Mouse (Mus musculus) stomach, embryonic 14.5 days (tissue): ENCODE data around the gene Nyap1. TPM values are rescaled to one million over a fixed set of nuclear protein-coding genes. Genes with fewer than 3 reads are reported as not detected.
A peak's percentile ranks its signal among the peaks of the same experiment; 100 is the strongest.

ENCODE experiments used
- ATAC-seq: fragments of 200-750 bp; cut with Nextera tagmentation; 2 replicates; pipeline ENCODE4 v1.8.0; 2017; ENCODE audit warnings: low read depth, moderate TSS enrichment; ENCODE audit not compliant: insufficient number of reproducible peaks, insufficient read depth, low FRiP score
- H3K27ac ChIP-seq: fragments of 300-500 bp; sonication (generic); 2 replicates; pipeline ENCODE4 v1.5.1; 2014; ENCODE audit warnings: mild to moderate bottlenecking, low read length, moderate library complexity, mixed read lengths
- H3K27me3 ChIP-seq: fragments of 300-500 bp; sonication (generic); 2 replicates; pipeline ENCODE4 v1.6.1; 2014; ENCODE audit warnings: low read length, control low read depth, mixed read lengths; ENCODE audit not compliant: control insufficient read depth, insufficient read depth
- H3K36me3 ChIP-seq: fragments of 300-500 bp; sonication (generic); 2 replicates; pipeline ENCODE4 v1.6.1; 2014; ENCODE audit warnings: mild to moderate bottlenecking, control low read depth, low read length, moderate library complexity, mixed read lengths; ENCODE audit not compliant: control insufficient read depth, insufficient read depth
- H3K4me1 ChIP-seq: fragments of 300-500 bp; sonication (generic); 2 replicates; pipeline ENCODE4 v1.6.1; 2014; ENCODE audit warnings: low read length, control low read depth, mixed read lengths; ENCODE audit not compliant: control insufficient read depth, insufficient read depth
- H3K4me2 ChIP-seq: fragments of 300-500 bp; sonication (generic); replicated peaks from 2 replicates; pipeline ENCODE4 v1.6.1; 2014; ENCODE audit warnings: low read depth, low read length, control low read depth
- H3K4me3 ChIP-seq: fragments of 300-500 bp; sonication (generic); 2 replicates; pipeline ENCODE4 v1.5.1; 2014; ENCODE audit warnings: low read depth, low read length, control low read depth
- H3K9ac ChIP-seq: fragments of 300-500 bp; sonication (generic); replicated peaks from 2 replicates; pipeline ENCODE4 v1.6.1; 2014; ENCODE audit warnings: low read depth, mild to moderate bottlenecking, control low read depth, low read length, moderate library complexity, mixed read lengths
- H3K9me3 ChIP-seq: fragments of 300-500 bp; sonication (generic); 2 replicates; pipeline ENCODE4 v1.6.1; 2016; ENCODE audit warnings: low read depth, low read length, control low read depth; ENCODE audit not compliant: control insufficient read depth
- WGBS: fragments of 180-500 bp; shearing (Covaris S2); extraction: QIAGEN DNeasy Blood & Tissue Kit; methylation state at CpG from one replicate; pipeline ENCODE4 v1.1.7; 2014; 5-methylcytosine and 5-hydroxymethylcytosine counted together
- polyA plus RNA-seq: library from polyadenylated mRNA; unstranded; fragments of >200 nt; fragmentation: Nextera tagmentation; extraction: Ambion mirVana; gene quantifications from 2 replicates; pipeline ENCODE4 v1.2.1, GENCODE M21; 2014

The Nyap1 gene
- 1.0 and 1.4 TPM in 2 replicates for polyA plus RNA-seq

DNA sequence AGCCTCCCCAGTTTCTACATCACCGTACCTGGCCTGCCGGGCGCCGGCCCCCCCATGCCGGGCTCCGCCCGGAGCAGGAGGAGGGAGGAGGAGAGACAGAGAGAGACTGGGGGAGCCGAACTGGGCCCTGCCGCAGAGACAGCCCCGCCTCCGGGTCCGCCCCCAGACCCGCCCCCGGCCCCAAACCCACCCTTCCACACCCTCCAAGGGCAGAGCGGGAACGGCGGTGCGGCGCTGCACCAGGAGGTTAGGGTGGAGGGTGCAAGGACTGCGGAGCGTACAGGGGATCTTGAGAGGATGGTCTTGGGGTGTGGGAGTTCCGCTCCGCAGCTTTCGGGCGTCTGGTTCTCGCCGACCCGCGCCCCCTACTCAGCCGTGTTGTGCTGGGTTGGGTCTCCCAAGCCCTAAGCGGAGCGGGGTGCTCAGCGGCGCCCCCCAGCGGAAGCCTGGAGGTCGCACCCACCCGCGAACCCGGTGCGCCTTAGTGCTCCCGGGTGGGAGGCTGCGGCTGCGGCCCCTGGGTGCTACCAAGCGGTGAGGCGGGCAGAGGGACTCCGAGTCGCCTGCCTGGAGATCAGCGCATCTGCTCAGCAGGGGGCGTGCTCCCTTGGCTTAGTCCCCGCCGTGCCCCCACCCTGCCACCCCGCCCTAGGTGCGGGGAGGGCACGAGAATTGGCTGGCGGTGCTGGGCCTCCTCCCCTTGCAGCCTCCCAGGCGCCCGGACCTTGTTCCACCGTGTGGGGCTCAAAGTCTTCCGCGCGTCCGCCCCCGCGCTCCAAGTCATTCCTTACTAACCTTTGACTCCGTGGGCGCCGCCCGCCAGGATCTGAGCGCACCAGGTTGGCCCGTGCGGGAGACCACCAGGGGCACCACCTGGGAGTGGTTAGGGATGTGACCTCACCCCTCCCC, at the start of gene Nyap1:
Gene Nyap1, minus strand, starts transcription at position 585 of the 909 bp plus-strand sequence.
- peak within 1 kb of the TSS; percentile 59 for H3K4me3 ChIP-seq
- H3K9ac ChIP-seq: peak within 1 kb of the TSS; percentile 58
- no peaks in the 10 kb centered on the region for H3K9me3 ChIP-seq
- H3K36me3 ChIP-seq: peaks cover 4% of the 10 kb centered on the region; the same call in 1 of the 2 replicates
- peaks cover 15% of the 10 kb centered on the region for H3K4me1 ChIP-seq
- H3K4me2 ChIP-seq: peak within 1 kb of the TSS; percentile 91
- 1% methylated on average over 70 of the region's 71 CpGs for WGBS
- peak within 1 kb of the TSS; percentile 72; the same call in 1 of the 2 replicates for H3K27ac ChIP-seq
- peak; percentile 86 for ATAC-seq
- no peaks in the 10 kb centered on the region for H3K27me3 ChIP-seq

DNA sequence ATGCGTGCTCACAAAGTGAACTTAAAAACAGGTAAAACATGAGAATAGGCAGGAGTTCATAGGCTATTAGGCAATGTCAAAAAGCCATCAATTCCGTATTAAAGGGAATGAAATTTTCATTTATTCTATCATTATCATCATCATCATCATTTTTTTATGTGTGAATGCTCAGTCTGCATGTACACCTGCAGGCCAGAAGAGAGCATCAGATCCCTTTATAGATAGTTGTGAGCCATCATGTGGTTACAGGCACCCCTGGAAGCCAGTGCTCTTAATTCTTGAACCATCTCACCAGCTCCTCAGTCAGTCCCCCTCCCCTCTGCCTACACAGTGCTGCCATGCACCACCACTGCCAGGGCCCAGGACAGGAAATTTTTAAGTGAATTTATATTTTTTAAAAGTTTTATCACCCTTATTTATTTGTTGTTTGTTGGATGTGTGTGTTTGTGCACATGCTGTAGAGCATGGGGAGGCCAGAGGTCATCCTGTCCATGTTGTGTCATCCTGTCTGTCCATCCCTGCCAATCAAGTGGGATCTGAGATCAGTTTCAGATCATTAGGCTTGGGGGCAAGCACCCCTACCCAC, 47.6 kb upstream of the Nyap1 start:
- no peak overlapping the region for H3K4me3 ChIP-seq
- no peaks in the 10 kb centered on the region for H3K9me3 ChIP-seq
- H3K27ac ChIP-seq: no peak overlapping the region
- WGBS: 88% methylated on average over 2 of the region's 2 CpGs
- no peak for ATAC-seq
- H3K4me1 ChIP-seq: peaks cover 12% of the 10 kb centered on the region
- H3K36me3 ChIP-seq: peaks cover 9% of the 10 kb centered on the region; the same call in 1 of the 2 replicates
- H3K27me3 ChIP-seq: no peaks in the 10 kb centered on the region
- H3K9ac ChIP-seq: no peak overlapping the region
- no peak overlapping the region for H3K4me2 ChIP-seq

- no peak overlapping the region for H3K27ac ChIP-seq
- no peaks in the 10 kb centered on the region for H3K27me3 ChIP-seq
- peak overlapping the region; percentile 73 for H3K4me3 ChIP-seq
- WGBS: 66% methylated on average over 23 of the region's 24 CpGs
- no peaks in the 10 kb centered on the region for H3K9me3 ChIP-seq
- H3K4me2 ChIP-seq: peak overlapping the region; percentile 75
- peaks cover 17% of the 10 kb centered on the region for H3K36me3 ChIP-seq
- H3K4me1 ChIP-seq: peaks cover 21% of the 10 kb centered on the region
- ATAC-seq: no peak
- H3K9ac ChIP-seq: no peak overlapping the region
Measured at GRCm38 (mm10) chr5:137788171-137788570, 46.8 kb upstream of the Nyap1 start.

DNA sequence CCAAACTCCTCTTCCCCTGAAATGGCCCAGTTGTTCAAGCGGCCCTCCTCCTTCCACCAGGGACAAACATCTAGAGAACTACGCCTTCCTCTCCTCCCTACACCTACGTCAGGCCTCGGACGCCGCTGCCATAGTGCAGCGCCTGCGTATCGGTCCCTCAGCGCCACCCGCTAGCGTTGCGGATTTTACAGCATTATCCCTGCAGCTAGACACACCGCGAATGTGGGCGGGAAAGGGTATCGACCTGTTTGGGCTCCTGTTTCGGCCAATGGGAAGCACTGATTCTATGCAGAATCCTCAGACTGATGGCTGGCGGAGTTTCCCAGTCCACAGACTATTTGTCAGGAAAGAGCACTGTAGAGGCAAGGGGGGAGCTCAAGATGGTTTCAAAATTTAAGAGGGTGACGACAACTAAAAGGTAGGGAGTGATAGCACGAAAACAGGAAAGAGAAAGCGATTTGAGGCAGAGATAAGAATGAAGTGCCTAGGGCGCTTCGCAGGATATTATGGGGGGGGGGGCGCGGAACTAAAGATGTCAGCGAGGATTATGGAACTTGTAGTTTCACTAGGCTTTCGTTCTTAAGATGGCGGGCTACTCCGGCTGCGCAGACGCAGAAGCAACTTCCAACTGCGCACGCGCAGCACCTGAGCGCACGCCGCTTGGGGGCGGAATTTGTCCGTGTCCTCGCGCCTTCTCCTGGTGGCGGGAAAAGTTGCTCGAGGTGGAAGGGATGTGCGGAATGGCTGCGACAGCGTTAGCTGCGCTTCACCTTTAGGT, 45.9 kb upstream of the Nyap1 start, which contains the start of the genes Mepce and Zcwpw1:
Gene Mepce, minus strand, starts transcription at position 505 of the 778 bp plus-strand sequence.
Gene Zcwpw1, plus strand, starts transcription at position 648 of the 778 bp plus-strand sequence.
- Histone ChIP-seq H3K9me3 (no peaks in the 10 kb centered on the region), H3K9ac (peak within 1 kb of the TSS; percentile 49), H3K27ac (peak within 1 kb of the TSS; percentile 96), H3K4me2 (peak within 1 kb of the TSS; percentile 94), H3K27me3 (no peaks in the 10 kb centered on the region), H3K4me1 (peaks cover 25% of the 10 kb centered on the region), H3K36me3 (peaks cover 24% of the 10 kb centered on the region), H3K4me3 (peak within 1 kb of the TSS; percentile 73)
- WGBS: under 1% methylated on average over 46 of the region's 48 CpGs
- ATAC-seq: peak; percentile 47; the same call in 1 of the 2 replicates

DNA sequence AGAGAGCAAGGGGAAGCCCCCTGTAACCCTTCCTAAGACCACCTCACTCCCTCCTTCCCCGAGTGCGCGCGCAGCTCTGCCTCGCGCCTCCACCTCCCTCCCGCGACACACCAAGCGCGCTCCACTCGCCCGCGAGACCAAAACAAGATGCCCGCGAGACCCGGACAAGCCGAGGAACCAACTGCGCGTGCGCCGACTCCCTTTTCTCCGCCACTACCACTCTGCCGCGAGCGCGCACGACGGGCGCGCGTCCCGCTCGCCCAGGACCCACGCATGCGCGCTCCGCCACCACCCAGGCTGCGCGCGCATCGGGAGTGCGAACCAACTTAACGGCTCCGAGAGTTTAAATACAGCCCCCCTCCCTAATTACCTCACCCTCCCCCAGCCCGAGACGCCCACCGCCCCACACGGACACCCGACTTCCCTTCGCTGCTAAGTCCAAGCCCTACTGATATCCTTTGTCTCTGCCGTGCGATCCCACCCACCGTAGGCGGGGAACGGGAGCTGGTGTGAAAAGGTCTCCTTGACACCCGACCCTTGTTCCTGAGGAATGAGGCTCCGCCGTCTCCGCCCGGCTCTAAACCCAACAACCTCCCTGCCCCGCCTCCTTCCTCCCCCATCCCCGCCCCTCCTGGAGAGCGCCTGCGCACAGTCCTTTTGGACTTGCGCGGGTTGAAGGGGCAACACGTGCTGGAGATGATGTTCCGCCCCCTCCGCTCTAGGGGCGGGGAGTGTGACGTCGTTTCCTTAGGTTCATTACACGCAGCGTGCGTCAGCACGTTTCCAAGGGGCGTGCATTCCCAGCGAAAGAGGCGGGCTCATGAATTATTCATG, 44.9 kb upstream of the Nyap1 start:
- under 1% methylated on average over 76 of the region's 79 CpGs for WGBS

DNA sequence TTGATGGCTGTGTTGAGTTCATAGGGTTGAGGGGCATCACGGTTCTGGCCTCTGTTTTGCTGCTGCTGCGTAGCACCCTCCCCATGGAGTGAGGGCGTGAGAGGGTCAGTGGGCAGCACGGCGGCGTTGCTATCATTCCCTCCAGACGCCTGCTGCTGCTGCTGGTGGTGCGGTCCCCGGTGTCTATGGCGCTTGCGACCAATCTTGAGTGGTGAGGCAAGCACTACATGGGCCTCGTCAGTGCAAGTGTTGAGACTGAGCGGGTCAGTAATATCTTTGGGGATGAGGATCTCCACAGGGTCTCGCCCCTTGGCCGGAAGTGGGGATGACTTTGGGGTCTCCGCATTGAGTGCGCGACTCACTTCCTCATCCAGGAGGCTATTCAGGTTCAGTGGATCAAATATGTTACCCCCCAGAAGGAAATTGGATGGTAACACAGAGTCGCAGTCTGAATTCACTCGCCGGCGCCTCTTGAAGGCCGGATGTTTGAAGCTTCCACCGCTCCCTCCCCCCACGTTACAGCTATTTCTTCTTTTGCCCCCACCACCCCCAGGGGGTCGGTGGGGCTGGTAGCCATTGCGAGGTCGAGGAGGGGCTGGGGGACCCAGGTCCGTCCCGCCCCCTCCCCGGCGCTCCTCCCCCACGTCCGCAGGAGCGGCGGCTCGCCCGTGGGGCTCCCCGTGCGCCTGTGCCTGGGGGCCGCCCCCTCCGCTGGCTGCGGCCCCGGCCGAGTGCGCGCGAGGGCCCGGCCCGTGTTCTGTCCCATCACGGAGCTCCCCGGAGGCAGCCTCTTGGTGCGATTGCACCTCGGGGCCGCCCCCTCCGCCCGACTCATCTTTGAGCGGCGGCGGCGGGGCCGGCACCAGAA, 44.0 kb upstream of the Nyap1 start:
- Histone ChIP-seq H3K4me2 (peak overlapping the region; percentile 94), H3K9me3 (no peaks in the 10 kb centered on the region), H3K36me3 (peaks cover 41% of the 10 kb centered on the region), H3K27ac (peak overlapping the region; percentile 96), H3K4me3 (peak overlapping the region; percentile 73), H3K9ac (peak overlapping the region; percentile 92), H3K27me3 (no peaks in the 10 kb centered on the region), H3K4me1 (peaks cover 25% of the 10 kb centered on the region)
- ATAC-seq: no peak
- 1% methylated on average over 60 of the region's 62 CpGs for WGBS

More for the DNA sequence above, 44.9 kb upstream of the Nyap1 start:
- peaks cover 25% of the 10 kb centered on the region for H3K4me1 ChIP-seq
- H3K9ac ChIP-seq: peak overlapping the region; percentile 92
- ATAC-seq: peak; percentile 91
- no peaks in the 10 kb centered on the region for H3K27me3 ChIP-seq
- no peaks in the 10 kb centered on the region for H3K9me3 ChIP-seq
- H3K36me3 ChIP-seq: peaks cover 34% of the 10 kb centered on the region
- peak overlapping the region; percentile 96 for H3K27ac ChIP-seq
- peak overlapping the region; percentile 94 for H3K4me2 ChIP-seq
- peak overlapping the region; percentile 73 for H3K4me3 ChIP-seq

DNA sequence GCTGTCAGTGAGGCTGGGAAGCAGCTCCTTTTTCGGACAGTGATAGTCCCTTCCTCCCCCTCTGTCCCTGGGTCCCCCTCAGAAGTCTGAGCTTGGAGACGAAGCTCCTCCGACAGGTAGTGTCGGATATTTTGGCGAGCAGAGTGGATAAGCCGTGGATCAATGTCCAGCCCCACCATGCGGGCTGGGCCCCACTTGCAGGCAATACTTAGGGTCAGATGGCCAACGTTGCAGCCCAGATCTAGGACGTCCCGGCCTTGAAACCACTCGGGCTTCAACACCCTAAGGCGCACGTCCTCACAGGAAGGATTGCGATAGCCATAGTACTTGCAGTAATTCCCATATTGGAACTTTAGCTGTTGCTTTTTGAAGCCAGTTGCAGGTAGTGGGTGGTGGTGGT, 43.1 kb upstream of the Nyap1 start:
- no peak for ATAC-seq
- H3K4me3 ChIP-seq: peak overlapping the region; percentile 73
- peaks cover 42% of the 10 kb centered on the region for H3K36me3 ChIP-seq
- 0 out of 2 replicates have a peak overlapping the region, but pooled peaks have one; percentile 96 for H3K27ac ChIP-seq
- peaks cover 31% of the 10 kb centered on the region for H3K4me1 ChIP-seq
- whole genome bisulfite sequencing: 68% methylated on average over 14 of the region's 14 CpGs
- no peaks in the 10 kb centered on the region for H3K9me3 ChIP-seq
- no peaks in the 10 kb centered on the region for H3K27me3 ChIP-seq
- H3K4me2 ChIP-seq: peak overlapping the region; percentile 94
- H3K9ac ChIP-seq: peak overlapping the region; percentile 92
